Mouse (Mus musculus) T-helper 1 cell (primary cell): ENCODE data around the gene Mars2.

ENCODE experiments used
- in situ Hi-C: fragments of 300-600 bp; cut with MboI, MseI; formaldehyde crosslinking; loops from one replicate; pipeline ENCODE4 v1.15.1; 2025; ENCODE audit warnings: high pct_unique_total_duplicates

Gene Mars2

DNA sequence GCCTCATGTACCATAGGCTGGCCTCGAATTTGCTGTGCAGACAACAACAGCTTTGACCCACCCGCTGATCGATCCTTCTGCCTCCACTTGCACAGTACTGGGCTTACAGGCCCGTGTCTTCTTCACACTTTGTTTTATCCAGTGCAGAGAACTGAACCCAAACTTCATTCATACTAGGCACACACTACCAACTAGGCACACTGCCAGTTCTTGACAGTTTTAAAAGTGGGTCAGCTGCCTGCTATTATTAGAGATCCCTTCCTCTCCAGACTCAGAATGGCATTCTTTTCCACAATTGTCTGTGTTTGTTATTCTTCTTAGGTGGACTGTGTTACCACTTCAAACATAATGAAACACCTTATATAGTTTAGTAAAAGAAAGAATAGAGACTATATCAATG, 15.6 kb upstream of the Mars2 start:
- in situ Hi-C loops, result no loop called here

DNA sequence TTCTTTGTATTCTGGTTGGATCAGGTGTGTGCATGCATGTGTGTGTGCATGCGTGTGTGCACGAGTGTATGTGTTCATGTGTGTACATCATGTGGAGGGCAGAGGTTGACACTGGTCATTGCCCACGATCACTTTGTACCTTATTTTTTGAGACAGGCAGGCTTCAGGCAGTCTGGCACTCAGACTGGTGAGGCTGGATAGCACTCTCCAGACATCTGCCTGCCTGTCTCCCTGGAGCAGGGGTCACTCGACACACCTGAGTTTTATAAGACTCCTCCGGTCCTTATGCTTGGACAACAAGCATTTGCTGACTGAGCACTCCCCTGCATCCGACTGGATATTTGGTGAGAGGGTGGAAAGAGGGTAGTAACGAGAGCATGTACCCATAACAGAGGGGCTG, 14.0 kb upstream of the Mars2 start:
- in situ Hi-C loops, result no loop called here

DNA sequence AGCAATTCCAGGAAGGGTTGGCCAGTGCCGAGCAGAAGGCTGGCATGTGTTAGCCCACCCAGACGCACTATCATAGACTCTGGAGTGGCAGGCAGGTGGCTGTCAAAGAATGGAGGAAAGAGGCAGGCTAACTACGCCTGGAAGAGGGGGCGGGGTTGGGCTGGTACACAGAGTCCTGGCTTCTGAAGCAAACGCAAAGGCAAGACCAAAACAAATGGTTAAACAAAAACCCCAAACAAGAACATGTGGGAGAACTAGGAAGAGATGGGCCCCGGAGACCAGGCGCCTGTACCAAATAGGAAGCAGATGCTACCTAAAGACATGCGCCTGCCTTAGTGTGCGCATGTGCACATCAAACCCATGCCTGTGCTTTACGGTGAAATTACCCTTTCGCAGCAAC, 12.9 kb upstream of the Mars2 start:
- in situ Hi-C loops, result no loop called here

DNA sequence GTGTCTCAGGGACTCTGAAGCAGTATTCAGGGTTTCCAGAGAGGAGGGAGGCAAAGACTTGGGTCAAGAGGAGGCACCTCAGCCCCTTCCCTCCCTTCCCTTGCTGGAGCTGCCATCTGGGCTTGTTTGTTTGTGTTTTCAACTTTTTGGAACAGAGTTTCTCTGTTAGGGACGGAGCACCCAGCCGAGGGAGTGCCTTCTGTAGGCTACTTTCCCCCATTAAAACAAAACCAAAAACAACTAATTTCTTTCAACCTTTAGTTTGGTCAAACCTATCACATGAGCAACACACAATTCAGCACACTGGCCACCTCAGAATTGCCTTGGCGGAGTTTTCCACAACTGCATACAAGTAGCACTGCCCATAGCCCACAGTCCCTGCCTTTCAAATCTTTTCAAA, 11.6 kb upstream of the Mars2 start:
- in situ Hi-C loops, result no loop called here

DNA sequence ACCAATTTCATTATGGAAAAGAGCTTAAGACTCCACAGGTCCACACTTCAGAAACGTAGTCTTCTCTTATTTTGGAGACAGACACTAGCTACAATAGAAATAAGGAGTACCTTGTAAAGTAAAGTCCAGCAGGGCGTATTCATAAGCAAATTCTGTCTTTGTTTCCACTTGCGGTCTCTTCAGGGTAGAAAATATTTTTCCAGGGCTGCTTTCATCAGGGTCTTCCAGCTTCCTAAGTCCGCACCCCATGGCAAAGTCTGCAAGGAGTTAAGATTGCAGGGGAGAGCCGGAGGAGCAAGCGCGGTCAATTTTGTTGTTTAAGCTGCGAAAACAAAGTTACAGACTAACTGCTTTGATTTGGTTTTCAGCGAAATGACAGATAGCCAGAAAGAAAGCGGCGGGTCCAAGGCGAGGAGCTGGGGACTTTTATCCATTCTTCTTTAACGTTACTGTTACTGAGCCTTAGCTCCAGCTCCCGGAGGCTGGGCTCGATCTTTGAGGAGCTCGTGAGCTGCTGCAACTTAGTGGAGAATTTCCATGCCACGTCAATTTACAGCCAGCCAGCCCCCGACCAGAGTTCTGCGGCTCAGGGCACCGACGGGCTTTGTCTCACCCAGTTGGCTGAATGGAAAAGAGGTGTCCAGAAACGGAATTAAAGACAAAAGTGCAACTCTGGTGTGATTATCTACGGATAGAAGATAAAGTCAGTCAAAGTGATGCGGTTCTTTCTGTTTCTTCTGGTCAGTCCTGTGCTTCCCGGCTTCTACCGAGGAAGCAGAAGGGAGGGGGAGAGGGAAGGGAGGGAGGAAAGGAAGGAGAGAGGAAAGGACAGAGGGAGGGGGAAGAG, 10.7 kb upstream of the Mars2 start, which contains the start of gene Rftn2:
Gene Rftn2 (minus strand): TSS at position 772 of the 847 bp plus-strand sequence.
- in situ Hi-C loops, result no loop called here

DNA sequence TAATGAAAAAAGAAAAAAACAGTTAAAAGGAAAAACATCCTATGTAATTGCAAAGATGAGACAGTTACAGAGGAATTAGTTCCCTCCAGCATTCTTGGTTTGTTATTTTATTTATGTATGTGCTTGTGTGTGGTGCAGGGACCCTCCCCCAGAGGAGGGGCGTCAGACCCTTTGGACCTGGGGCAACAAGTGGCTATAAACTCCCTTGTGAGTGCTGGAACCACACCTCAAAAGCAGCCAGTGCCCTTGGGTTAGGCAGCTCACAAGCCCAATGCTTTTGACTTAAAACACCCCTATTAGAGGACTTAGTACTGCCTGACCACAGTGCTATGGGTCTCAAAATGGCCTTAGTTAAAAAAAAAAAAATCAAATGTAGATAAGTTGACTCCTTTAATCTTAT, 9.6 kb upstream of the Mars2 start:
- in situ Hi-C loops, result no loop called here

DNA sequence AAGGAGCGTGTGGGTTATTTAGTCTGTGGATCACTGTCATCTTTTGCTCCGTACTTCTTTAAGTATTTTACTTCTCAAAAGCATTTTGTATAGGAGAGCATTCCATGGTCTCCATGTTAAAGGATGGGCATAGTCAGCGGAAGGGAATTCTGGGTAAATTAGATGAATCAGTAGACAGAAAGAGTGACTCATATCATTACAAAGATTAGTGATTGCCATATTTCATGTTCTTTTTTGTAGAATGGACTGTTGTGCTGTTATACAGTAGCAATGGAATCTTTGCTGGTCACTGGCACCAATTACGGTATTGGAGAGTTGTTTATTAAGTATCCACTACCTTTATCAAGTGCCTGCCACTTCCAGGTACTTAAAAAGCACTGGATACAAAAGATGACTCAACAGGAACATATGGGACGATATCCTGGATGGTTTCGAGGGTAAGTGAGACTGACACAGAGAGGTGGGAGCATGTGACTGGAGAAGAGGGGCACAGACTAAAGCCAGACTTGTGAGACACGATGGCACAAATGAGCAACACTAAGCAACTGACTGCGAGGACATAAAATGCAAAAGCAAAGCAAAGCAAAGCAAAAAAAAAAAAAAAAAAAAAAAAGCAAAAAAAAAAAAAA, 8.6 kb upstream of the Mars2 start:
- in situ Hi-C loops, result no loop called here

DNA sequence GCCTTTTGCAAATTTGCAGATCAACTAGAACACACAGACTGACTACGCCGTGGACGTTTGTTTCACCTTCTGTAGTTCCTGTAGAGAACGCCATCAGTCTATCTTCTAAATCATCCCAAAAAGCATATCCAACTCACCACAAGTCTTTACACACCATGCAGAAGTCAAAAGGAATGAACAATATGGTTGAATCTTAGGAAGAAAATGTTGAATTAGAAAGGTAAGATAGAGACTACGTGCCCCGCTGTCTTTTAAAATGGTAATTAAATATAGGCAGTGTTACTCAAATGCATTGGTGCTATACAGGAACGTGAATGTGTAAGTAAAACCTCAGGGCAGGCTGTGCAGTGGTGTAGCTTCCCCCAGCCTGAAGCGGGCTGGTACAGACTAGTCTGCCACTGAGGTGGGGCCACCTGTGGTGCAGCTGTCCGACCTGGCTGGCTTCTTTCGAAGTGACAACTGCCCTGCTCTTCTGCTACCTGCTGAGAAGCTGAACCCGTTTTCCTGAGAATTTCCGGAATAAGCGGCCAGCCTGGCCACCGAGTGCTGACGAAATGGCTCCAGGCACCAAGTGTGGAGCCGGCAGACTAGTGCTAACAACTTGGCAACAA, 2.0 kb upstream of the Mars2 start:
- in situ Hi-C loops, result loop anchor here (5.0 kb wide), 1 partner anchor 137 kb away; no protein-coding TSS in a partner anchor

DNA sequence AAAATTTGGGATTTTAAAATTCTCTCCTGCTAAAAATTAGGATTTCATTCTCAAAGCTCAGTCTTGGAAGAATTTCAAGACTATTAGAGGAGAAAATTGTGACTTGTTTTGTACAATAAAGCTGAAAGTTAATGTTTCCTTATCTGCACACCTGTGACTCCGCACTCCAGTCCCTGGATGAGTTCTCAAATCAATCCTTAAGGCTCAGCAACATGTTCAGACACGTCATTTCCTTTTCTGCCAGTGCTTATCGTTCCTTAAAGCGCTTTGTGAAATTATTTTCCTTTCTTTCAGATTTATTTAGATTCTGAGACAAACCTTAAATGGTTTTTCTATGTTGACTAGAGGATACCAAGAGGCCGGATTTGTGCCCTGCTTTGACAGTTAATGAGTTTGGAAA, 490 bp upstream of the Mars2 start:
- in situ Hi-C loops, result loop anchor here (5.0 kb wide), 1 partner anchor 136 kb away; no protein-coding TSS in a partner anchor

DNA sequence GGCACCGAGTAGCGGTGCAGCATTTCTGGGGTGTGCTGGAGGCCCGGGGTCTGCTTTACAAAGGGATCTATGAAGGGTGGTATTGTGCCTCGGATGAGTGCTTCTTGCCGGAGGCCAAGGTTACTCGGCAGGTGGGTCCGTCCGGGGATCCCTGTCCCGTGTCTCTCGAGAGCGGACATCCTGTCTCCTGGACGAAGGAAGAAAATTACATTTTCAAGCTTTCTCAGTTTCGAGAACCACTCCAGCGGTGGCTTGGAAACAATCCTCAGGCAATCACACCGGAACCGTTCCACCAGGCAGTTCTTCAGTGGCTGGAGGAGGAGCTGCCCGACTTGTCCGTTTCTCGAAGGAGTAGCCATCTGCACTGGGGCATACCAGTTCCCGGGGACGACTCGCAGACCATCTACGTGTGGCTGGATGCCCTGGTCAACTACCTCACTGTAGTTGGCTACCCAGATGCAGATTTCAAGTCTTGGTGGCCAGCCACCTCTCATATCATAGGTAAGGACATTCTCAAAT, 725 bp downstream of the Mars2 start:
- in situ Hi-C loops, result loop anchor here (5.0 kb wide), 1 partner anchor 135 kb away; no protein-coding TSS in a partner anchor

DNA sequence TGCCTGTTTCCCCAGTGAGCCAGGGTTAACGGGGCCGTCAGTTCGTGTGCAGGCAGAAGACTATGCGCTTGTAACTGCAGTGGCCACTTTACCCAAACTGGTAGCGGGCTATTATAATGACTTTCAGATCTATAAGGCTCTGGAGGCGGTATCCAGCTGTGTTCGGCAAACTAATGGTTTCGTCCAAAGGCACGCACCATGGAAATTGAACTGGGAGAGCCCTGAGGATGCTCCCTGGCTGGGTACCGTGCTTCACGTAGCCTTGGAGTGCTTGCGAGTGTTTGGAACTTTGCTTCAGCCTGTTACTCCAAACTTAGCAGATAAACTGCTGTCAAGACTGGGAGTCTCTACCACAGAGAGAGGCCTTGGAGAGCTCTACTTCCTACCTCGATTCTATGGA, 1.5 kb downstream of the Mars2 start:
- in situ Hi-C loops, result loop anchor here (5.0 kb wide), 1 partner anchor 134 kb away; no protein-coding TSS in a partner anchor

DNA sequence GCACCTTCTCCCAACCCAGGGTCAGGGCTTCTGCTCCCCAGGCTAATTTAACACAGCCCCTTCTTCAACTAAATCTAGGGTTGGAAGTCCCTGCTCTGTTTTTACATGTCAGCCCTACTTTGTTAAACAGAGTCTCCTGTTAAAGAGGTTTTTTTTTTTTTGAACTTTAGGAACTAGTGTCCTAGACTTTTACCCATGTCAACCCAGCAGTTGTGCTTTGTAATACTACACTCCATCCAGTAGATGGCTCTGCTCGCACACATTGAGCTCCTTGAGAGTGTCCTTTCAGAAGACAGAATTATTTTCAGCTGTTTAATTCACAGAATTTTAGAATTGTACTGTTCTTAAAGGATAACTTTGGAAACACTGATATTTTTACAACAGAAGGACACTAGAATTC, 2.3 kb downstream of the Mars2 start:
- in situ Hi-C loops, result loop anchor here (5.0 kb wide), 1 partner anchor 133 kb away; no protein-coding TSS in a partner anchor

DNA sequence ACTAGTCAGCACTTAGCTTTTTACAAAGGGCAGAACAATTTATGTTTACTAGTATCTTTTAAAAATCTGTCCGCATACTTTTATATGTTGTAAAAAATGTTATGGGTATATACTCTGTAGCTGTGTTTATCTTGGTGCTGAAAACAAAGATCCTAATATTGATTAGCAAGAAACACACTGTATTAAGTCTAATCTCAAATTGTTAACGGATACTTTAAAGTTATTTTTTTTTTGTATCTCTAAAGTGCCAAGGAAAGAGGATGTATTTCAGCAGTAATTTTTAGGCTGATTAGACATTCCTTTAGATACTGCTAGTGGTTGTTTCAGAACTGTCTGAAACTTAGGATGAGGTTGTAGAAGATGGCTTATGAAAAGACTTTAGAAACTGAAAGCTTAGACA, 9.4 kb downstream of the Mars2 start:
- in situ Hi-C loops, result no loop called here

DNA sequence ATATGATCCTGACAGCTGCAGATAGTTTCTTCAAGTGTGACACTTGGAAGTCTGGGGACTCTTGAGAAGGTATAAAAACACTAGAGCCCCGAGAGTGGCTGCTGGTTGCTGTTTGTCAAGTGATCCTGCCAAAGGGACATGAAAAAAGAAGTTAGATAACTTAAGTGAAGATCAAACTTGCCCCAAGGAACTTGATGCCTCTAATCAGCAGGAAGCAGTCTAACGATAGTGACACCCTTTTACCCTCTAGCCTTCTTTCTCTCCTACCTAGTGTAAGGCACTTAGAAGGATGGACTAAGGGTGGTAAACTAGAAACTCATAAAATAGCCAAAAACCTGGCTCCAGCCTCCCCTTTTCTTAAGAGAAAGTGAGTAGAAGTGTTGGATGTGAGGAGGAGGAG, 27.4 kb downstream of the Mars2 start:
- in situ Hi-C loops, result no loop called here

DNA sequence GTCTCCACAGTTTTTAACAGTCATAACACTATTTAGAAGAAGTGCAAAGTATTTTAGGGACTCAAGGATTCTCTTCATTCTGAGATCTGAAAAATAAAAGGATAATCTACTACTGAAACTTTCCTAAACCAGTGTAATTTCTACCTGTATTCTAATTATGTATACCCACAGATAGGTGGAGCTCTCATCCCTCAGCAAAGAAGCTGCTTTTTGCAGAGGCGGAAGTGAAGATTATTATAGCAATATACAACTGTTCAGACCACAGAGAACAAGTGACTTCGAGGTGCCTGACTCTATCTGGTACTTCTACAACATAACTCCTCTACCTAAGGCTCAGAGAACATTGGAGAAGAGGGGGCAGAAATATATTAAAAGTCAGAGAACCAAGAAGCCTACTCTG, 28.5 kb downstream of the Mars2 start:
- in situ Hi-C loops, result no loop called here

DNA sequence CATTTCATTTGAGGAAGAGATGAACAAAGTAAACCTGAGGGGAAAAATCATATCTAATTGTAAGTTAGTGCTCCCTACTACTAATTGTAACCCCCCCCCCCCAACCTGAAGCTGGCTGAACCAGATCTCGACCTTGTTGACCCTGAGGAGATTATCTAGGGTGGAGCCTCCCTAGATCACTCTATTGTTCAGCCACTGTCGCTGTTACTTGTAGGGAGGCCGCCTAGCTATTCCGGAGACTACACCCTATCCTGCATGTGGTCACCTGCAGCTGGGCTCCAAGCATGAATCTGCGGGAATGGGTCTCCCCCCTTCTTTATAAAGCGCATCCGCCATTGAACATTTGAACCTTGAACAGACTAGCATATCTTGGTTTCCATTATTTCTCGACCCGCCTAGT, 42.1 kb downstream of the Mars2 start:
- in situ Hi-C loops, result no loop called here
